Mouse (Mus musculus) brain, embryonic 14.5 days (tissue): ENCODE measurements at regions not wholly inside any gene's neighbourhood (a gene's known extent, or its start where the extent isn't known, plus 50 kb on each side); places are given as distances from the start of the nearest gene placed in this dataset.

Experiments
- CTCF ChIP-seq: fragments of 200-500 bp; IDR thresholded peaks from 2 replicates; pipeline ENCODE4 v1.5.1; 2012; ENCODE audit warnings: inconsistent platforms, mild to moderate bottlenecking, moderate library complexity, borderline replicate concordance; ENCODE audit not compliant: insufficient read depth, insufficient read length; ENCODE audit errors: extremely low read depth
- POLR2A ChIP-seq: fragments of 200-500 bp; IDR thresholded peaks from 2 replicates; pipeline ENCODE4 v1.6.1; 2012; ENCODE audit warnings: mild to moderate bottlenecking, inconsistent platforms, borderline replicate concordance; ENCODE audit not compliant: poor library complexity, insufficient read depth, insufficient read length, severe bottlenecking; ENCODE audit errors: extremely low read depth

GRCm38 (mm10) chr9:14041900-14042435, 214.5 kb downstream of the Fam76b start:
- TF ChIP-seq CTCF, result no peak
- TF ChIP-seq POLR2A, result no peak
